Mouse (Mus musculus) hindbrain, embryonic 16.5 days (tissue): ENCODE results near the gene Elp4. TPM values are rescaled to one million over a fixed set of nuclear protein-coding genes. Genes with fewer than 3 reads are reported as not detected.

Experiments used
- ATAC-seq: fragments of 200-750 bp; cut with Nextera tagmentation; 2 replicates; pipeline ENCODE4 v1.8.0; 2017; ENCODE audit warnings: moderate TSS enrichment, moderate library complexity
- H3K27ac ChIP-seq: fragments of 300-500 bp; sonication (generic); 2 replicates; pipeline ENCODE4 v1.5.1; 2014; ENCODE audit warnings: low read depth, mild to moderate bottlenecking, control low read depth, low read length, moderate library complexity
- H3K27me3 ChIP-seq: fragments of 300-500 bp; sonication (generic); replicated peaks from 2 replicates; pipeline ENCODE4 v1.6.1; 2014; ENCODE audit warnings: low read length; ENCODE audit not compliant: control insufficient read depth, insufficient read depth
- H3K36me3 ChIP-seq: fragments of 300-500 bp; sonication (generic); 2 replicates; pipeline ENCODE4 v1.6.1; 2014; ENCODE audit warnings: mild to moderate bottlenecking, low read length, moderate library complexity, mixed read lengths; ENCODE audit not compliant: control insufficient read depth, insufficient read depth
- H3K4me1 ChIP-seq: fragments of 300-500 bp; sonication (generic); 2 replicates; pipeline ENCODE4 v1.6.1; 2014; ENCODE audit warnings: low read depth, low read length; ENCODE audit not compliant: control insufficient read depth, insufficient read depth
- H3K4me2 ChIP-seq: fragments of 300-500 bp; sonication (generic); 2 replicates; pipeline ENCODE4 v1.6.1; 2014; ENCODE audit warnings: mild to moderate bottlenecking, low read length, control low read depth, moderate library complexity
- H3K4me3 ChIP-seq: fragments of 300-500 bp; sonication (generic); 2 replicates; pipeline ENCODE4 v1.5.1; 2014; ENCODE audit warnings: mild to moderate bottlenecking, low read length, control low read depth, moderate library complexity
- H3K9ac ChIP-seq: fragments of 300-500 bp; sonication (generic); 2 replicates; pipeline ENCODE4 v1.6.1; 2014; ENCODE audit warnings: low read depth, mild to moderate bottlenecking, control low read depth, low read length, moderate library complexity
- H3K9me3 ChIP-seq: fragments of 300-500 bp; sonication (generic); 2 replicates; pipeline ENCODE4 v1.6.1; 2014; ENCODE audit warnings: mild to moderate bottlenecking, low read length, moderate library complexity; ENCODE audit not compliant: control insufficient read depth
- WGBS: fragments of 180-500 bp; shearing (Covaris S2); extraction: QIAGEN DNeasy Blood & Tissue Kit; methylation state at CpG from one replicate; pipeline ENCODE4 v1.1.7; 2014; 5-methylcytosine and 5-hydroxymethylcytosine counted together
- polyA plus RNA-seq: library from polyadenylated mRNA; unstranded; fragments of >200 nt; fragmentation: Nextera tagmentation; extraction: Ambion mirVana; gene quantifications from 2 replicates; pipeline ENCODE4 v1.2.1, GENCODE M21; 2015

Gene Elp4
- polyA plus RNA-seq, result 42.2 and 42.4 TPM in 2 replicates

- Histone ChIP-seq H3K4me2 (peak within 1 kb of the TSS; percentile 88), H3K4me3 (peak within 1 kb of the TSS; percentile 92), H3K27me3 (no peaks in the 10 kb centered on the region), H3K9me3 (no peaks in the 10 kb centered on the region), H3K4me1 (peaks cover 5% of the 10 kb centered on the region; the same call in 1 of the 2 replicates), H3K27ac (peak within 1 kb of the TSS; percentile 80), H3K9ac (peak within 1 kb of the TSS; percentile 90), H3K36me3 (no peaks in the 10 kb centered on the region)
- WGBS, result under 1% methylated on average over 39 of the region's 39 CpGs
- peak; percentile 100 for ATAC-seq
These were observed at the start of gene Elp4, which contains the start of gene Immp1l for GRCm38 (mm10) chr2:105903896-105904756. Elp4 (minus strand) TSS chr2:105904564. Immp1l (plus strand) TSS chr2:105904638.

- ATAC-seq, result no peak
- Histone ChIP-seq H3K4me1 (no peaks in the 10 kb centered on the region), H3K9me3 (no peaks in the 10 kb centered on the region), H3K4me3 (no peak overlapping the region), H3K36me3 (no peaks in the 10 kb centered on the region), H3K27me3 (no peaks in the 10 kb centered on the region), H3K27ac (no peak overlapping the region), H3K9ac (no peak overlapping the region), H3K4me2 (no peak overlapping the region)
- 91% methylated on average over 4 of the region's 4 CpGs for WGBS
These were observed 49.5 kb upstream of the Elp4 start for GRCm38 (mm10) chr2:105953862-105954261.

GRCm38 (mm10) chr2:105951350-105951940 lies 47.1 kb upstream of the Elp4 start:
- ATAC-seq, result no peak
- Histone ChIP-seq H3K27ac (no peak overlapping the region), H3K4me3 (no peak overlapping the region), H3K27me3 (no peaks in the 10 kb centered on the region), H3K9me3 (no peaks in the 10 kb centered on the region), H3K36me3 (no peaks in the 10 kb centered on the region), H3K4me2 (no peak overlapping the region), H3K9ac (no peak overlapping the region), H3K4me1 (no peaks in the 10 kb centered on the region)
- WGBS, result 81% methylated on average over 1 of the region's 1 CpGs

- Histone ChIP-seq H3K27ac (no peak overlapping the region), H3K27me3 (no peaks in the 10 kb centered on the region), H3K4me3 (no peak overlapping the region), H3K4me2 (no peak overlapping the region), H3K9ac (no peak overlapping the region), H3K36me3 (no peaks in the 10 kb centered on the region), H3K4me1 (no peaks in the 10 kb centered on the region), H3K9me3 (no peaks in the 10 kb centered on the region)
- 95% methylated on average over 2 of the region's 2 CpGs for WGBS
- no peak for ATAC-seq
These were observed 45.8 kb upstream of the Elp4 start for GRCm38 (mm10) chr2:105950131-105950530.

- H3K4me2 ChIP-seq, result no peak overlapping the region
- no peaks in the 10 kb centered on the region for H3K9me3 ChIP-seq
- 60% methylated on average over 5 of the region's 5 CpGs for WGBS
- H3K36me3 ChIP-seq, result no peaks in the 10 kb centered on the region
- H3K27ac ChIP-seq, result no peak overlapping the region
- H3K4me1 ChIP-seq, result no peaks in the 10 kb centered on the region
- H3K27me3 ChIP-seq, result no peaks in the 10 kb centered on the region
- no peak overlapping the region for H3K4me3 ChIP-seq
- peak; percentile 82 for ATAC-seq
- H3K9ac ChIP-seq, result no peak overlapping the region
These were observed 13.4 kb upstream of the Elp4 start for GRCm38 (mm10) chr2:105917623-105918346.

- Histone ChIP-seq H3K9ac (no peak overlapping the region), H3K36me3 (no peaks in the 10 kb centered on the region), H3K27me3 (no peaks in the 10 kb centered on the region), H3K9me3 (no peaks in the 10 kb centered on the region), H3K4me3 (no peak overlapping the region), H3K27ac (no peak overlapping the region), H3K4me1 (no peaks in the 10 kb centered on the region), H3K4me2 (no peak overlapping the region)
- 87% methylated on average over 1 of the region's 1 CpGs for WGBS
- ATAC-seq, result no peak
These were observed 12.3 kb upstream of the Elp4 start for GRCm38 (mm10) chr2:105916671-105917070.

GRCm38 (mm10) chr2:105913655-105914366 lies 9.4 kb upstream of the Elp4 start:
- no peaks in the 10 kb centered on the region for H3K27me3 ChIP-seq
- 35% methylated on average over 6 of the region's 6 CpGs for WGBS
- H3K4me1 ChIP-seq, result no peaks in the 10 kb centered on the region
- H3K9ac ChIP-seq, result no peak overlapping the region
- ATAC-seq, result peak; percentile 77
- no peak overlapping the region for H3K4me3 ChIP-seq
- no peaks in the 10 kb centered on the region for H3K9me3 ChIP-seq
- H3K27ac ChIP-seq, result no peak overlapping the region
- H3K36me3 ChIP-seq, result 0 out of 2 replicates have a peak, but pooled peaks cover 3% of the 10 kb centered on the region
- H3K4me2 ChIP-seq, result peak overlapping the region; percentile 19; the same call in 1 of the 2 replicates

- ATAC-seq, result no peak
These were observed 6.2 kb upstream of the Elp4 start for GRCm38 (mm10) chr2:105910611-105911010.

More at GRCm38 (mm10) chr2:105910611-105911010, 6.2 kb upstream of the Elp4 start:
- H3K27ac ChIP-seq, result no peak overlapping the region
- 93% methylated on average over 3 of the region's 3 CpGs for WGBS
- H3K9ac ChIP-seq, result no peak overlapping the region
- 0 out of 2 replicates have a peak, but pooled peaks cover 3% of the 10 kb centered on the region for H3K36me3 ChIP-seq
- no peaks in the 10 kb centered on the region for H3K9me3 ChIP-seq
- no peaks in the 10 kb centered on the region for H3K4me1 ChIP-seq
- H3K27me3 ChIP-seq, result no peaks in the 10 kb centered on the region
- H3K4me2 ChIP-seq, result no peak overlapping the region
- H3K4me3 ChIP-seq, result no peak overlapping the region
